Mouse (Mus musculus): ENCODE measurements around the gene Mamdc4.

GRCm38 (mm10) chr2:25607761-25608622 is 33.3 kb upstream of the Mamdc4 start, which contains the start of gene Rabl6:
- TF ChIP-seq POLR2A (IDR thresholded peaks at IDR 0.05; ENCODE audit: low read depth, low read length) (peak; percentile 84), CTCF (IDR thresholded peaks at IDR 0.05; ENCODE audit: borderline replicate concordance, insufficient read depth, low read length) (no peak)
